Mouse (Mus musculus): ENCODE measurements around the gene Rcn1. TPM values are rescaled to one million over a fixed set of nuclear protein-coding genes. Genes with fewer than 3 reads are reported as not detected.

The Rcn1 gene
- polyA plus RNA-seq, 1 experiment from 2014 or later = 137 TPM

- Histone ChIP-seq H3K36me3 (ENCODE audit: insufficient read depth) (peaks cover 42% of the 10 kb centered on the region), H3K4me3 (ENCODE audit: low read depth, low read length) (no peak overlapping the region), H3K4me1 (ENCODE audit: insufficient read depth) (peaks cover 19% of the 10 kb centered on the region), H3K9me3 (ENCODE audit: low read depth, low read length) (no peaks in the 10 kb centered on the region), H3K9ac (no peak overlapping the region), H3K4me2 (no peak overlapping the region), H3K27ac (ENCODE audit: low read depth) (no peak overlapping the region), H3K27me3 (ENCODE audit: insufficient read depth, low read length) (no peaks in the 10 kb centered on the region)
- TF ChIP-seq CTCF (IDR thresholded peaks at IDR 0.05; ENCODE audit: low read depth) = no peak
- 88% methylated on average over 9 of the region's 9 CpGs for WGBS
- DNase-seq (no peak), ATAC-seq (ENCODE audit: insufficient read depth) (no peak)
Measured at GRCm38 (mm10) chr2:105396066-105396465, 3.1 kb downstream of the Rcn1 start.

- peaks cover 59% of the 10 kb centered on the region for H3K36me3 ChIP-seq (ENCODE audit: insufficient read depth)
Measured at GRCm38 (mm10) chr2:105394375-105394774, 4.7 kb downstream of the Rcn1 start.

GRCm38 (mm10) chr2:105392514-105392913, 6.6 kb downstream of the Rcn1 start:
- Histone ChIP-seq H3K27me3 (ENCODE audit: insufficient read depth, low read length) (no peaks in the 10 kb centered on the region), H3K36me3 (ENCODE audit: insufficient read depth) (peaks cover 78% of the 10 kb centered on the region), H3K4me3 (ENCODE audit: low read depth, low read length) (no peak overlapping the region), H3K4me2 (no peak overlapping the region), H3K9ac (no peak overlapping the region), H3K4me1 (ENCODE audit: insufficient read depth) (peaks cover 14% of the 10 kb centered on the region), H3K9me3 (ENCODE audit: low read depth, low read length) (no peaks in the 10 kb centered on the region), H3K27ac (ENCODE audit: low read depth) (no peak overlapping the region)
- 40% methylated on average over 2 of the region's 2 CpGs for WGBS
- no peak for TF ChIP-seq CTCF (IDR thresholded peaks at IDR 0.05; ENCODE audit: low read depth)
- ATAC-seq (ENCODE audit: insufficient read depth) = peak; percentile 28; the same call in 1 of the 2 replicates
- peak; percentile 73 for DNase-seq

More at GRCm38 (mm10) chr2:105394375-105394774, 4.7 kb downstream of the Rcn1 start:
- no peak overlapping the region for H3K4me2 ChIP-seq
- no peak for TF ChIP-seq CTCF (IDR thresholded peaks at IDR 0.05; ENCODE audit: low read depth)
- ATAC-seq (ENCODE audit: insufficient read depth) = no peak
- H3K27me3 ChIP-seq (ENCODE audit: insufficient read depth, low read length) = no peaks in the 10 kb centered on the region
- H3K27ac ChIP-seq (ENCODE audit: low read depth) = no peak overlapping the region
- H3K9ac ChIP-seq = no peak overlapping the region
- 81% methylated on average over 4 of the region's 4 CpGs for WGBS
- no peaks in the 10 kb centered on the region for H3K9me3 ChIP-seq (ENCODE audit: low read depth, low read length)
- H3K4me3 ChIP-seq (ENCODE audit: low read depth, low read length) = no peak overlapping the region
- DNase-seq = no peak
- peaks cover 16% of the 10 kb centered on the region for H3K4me1 ChIP-seq (ENCODE audit: insufficient read depth)

GRCm38 (mm10) chr2:105391414-105391784, 7.7 kb downstream of the Rcn1 start:
- Histone ChIP-seq H3K4me2 (no peak overlapping the region), H3K4me1 (ENCODE audit: insufficient read depth) (0 out of 2 replicates have a peak, but pooled peaks cover 3% of the 10 kb centered on the region), H3K36me3 (ENCODE audit: insufficient read depth) (peaks cover 89% of the 10 kb centered on the region), H3K9ac (no peak overlapping the region), H3K4me3 (ENCODE audit: low read depth, low read length) (no peak overlapping the region), H3K27me3 (ENCODE audit: insufficient read depth, low read length) (no peaks in the 10 kb centered on the region), H3K27ac (ENCODE audit: low read depth) (no peak overlapping the region), H3K9me3 (ENCODE audit: low read depth, low read length) (no peaks in the 10 kb centered on the region)
- 91% methylated on average over 4 of the region's 4 CpGs for WGBS
- no peak for DNase-seq
- TF ChIP-seq CTCF (IDR thresholded peaks at IDR 0.05; ENCODE audit: low read depth) = no peak
- no peak for ATAC-seq (ENCODE audit: insufficient read depth)

GRCm38 (mm10) chr2:105390653-105391413, 8.3 kb downstream of the Rcn1 start:
- H3K27me3 ChIP-seq (ENCODE audit: insufficient read depth, low read length) = no peaks in the 10 kb centered on the region
- no peak overlapping the region for H3K4me3 ChIP-seq (ENCODE audit: low read depth, low read length)
- no peaks in the 10 kb centered on the region for H3K4me1 ChIP-seq (ENCODE audit: insufficient read depth)
- H3K36me3 ChIP-seq (ENCODE audit: insufficient read depth) = peaks cover 94% of the 10 kb centered on the region
- H3K4me2 ChIP-seq = no peak overlapping the region
- H3K9ac ChIP-seq = no peak overlapping the region
- DNase-seq = no peak
- H3K27ac ChIP-seq (ENCODE audit: low read depth) = no peak overlapping the region
- ATAC-seq (ENCODE audit: insufficient read depth) = no peak
- no peak for TF ChIP-seq CTCF (IDR thresholded peaks at IDR 0.05; ENCODE audit: low read depth)
- 60% methylated on average over 6 of the region's 6 CpGs for whole genome bisulfite sequencing
- no peaks in the 10 kb centered on the region for H3K9me3 ChIP-seq (ENCODE audit: low read depth, low read length)

GRCm38 (mm10) chr2:105389007-105389890, 9.9 kb downstream of the Rcn1 start:
- Histone ChIP-seq H3K4me1 (ENCODE audit: insufficient read depth) (no peaks in the 10 kb centered on the region), H3K4me2 (no peak overlapping the region), H3K36me3 (ENCODE audit: insufficient read depth) (peaks cover 99% of the 10 kb centered on the region), H3K9me3 (ENCODE audit: low read depth, low read length) (no peaks in the 10 kb centered on the region), H3K27ac (ENCODE audit: low read depth) (no peak overlapping the region), H3K27me3 (ENCODE audit: insufficient read depth, low read length) (no peaks in the 10 kb centered on the region), H3K4me3 (ENCODE audit: low read depth, low read length) (no peak overlapping the region), H3K9ac (no peak overlapping the region)
- no peak for ATAC-seq (ENCODE audit: insufficient read depth)
- no peak for DNase-seq
- 89% methylated on average over 17 of the region's 17 CpGs for WGBS
- TF ChIP-seq CTCF (IDR thresholded peaks at IDR 0.05; ENCODE audit: low read depth) = no peak

- Histone ChIP-seq H3K27me3 (ENCODE audit: insufficient read depth, low read length) (no peaks in the 10 kb centered on the region), H3K9me3 (ENCODE audit: low read depth, low read length) (no peaks in the 10 kb centered on the region), H3K9ac (no peak overlapping the region), H3K4me2 (no peak overlapping the region), H3K36me3 (ENCODE audit: insufficient read depth) (peaks cover 70% of the 10 kb centered on the region), H3K4me1 (ENCODE audit: insufficient read depth) (no peaks in the 10 kb centered on the region), H3K27ac (ENCODE audit: low read depth) (no peak overlapping the region), H3K4me3 (ENCODE audit: low read depth, low read length) (no peak overlapping the region)
- whole genome bisulfite sequencing = 82% methylated on average over 4 of the region's 4 CpGs
- ATAC-seq (ENCODE audit: insufficient read depth) (no peak), DNase-seq (no peak)
- no peak for TF ChIP-seq CTCF (IDR thresholded peaks at IDR 0.05; ENCODE audit: low read depth)
Measured at GRCm38 (mm10) chr2:105386418-105386817, 12.7 kb downstream of the Rcn1 start.
